Mouse (Mus musculus) megakaryocyte, adult 5-6 weeks (primary cell): ENCODE measurements around the gene Atp6v1c2. TPM values are rescaled to one million over a fixed set of nuclear protein-coding genes. Genes with fewer than 3 reads are reported as not detected.

ENCODE experiments used
- ATAC-seq: 2 replicates; pipeline ENCODE4 v1.8.0; 2016; ENCODE audit warnings: mild to moderate bottlenecking, inconsistent platforms; ENCODE audit not compliant: poor library complexity, severe bottlenecking
- total RNA-seq, 2 experiments: library from RNA; stranded (forward) in 1 of 2; stranded (reverse) in 1 of 2; fragments of 153-499, 151-499 nt in 1 of 2; fragments of 221-1000, 200-1000 nt in 1 of 2; gene quantifications; 2 replicates each; pipeline versions ENCODE4 v1.2.3 to v1.2.4; 2015 to 2017

The Atp6v1c2 gene
- total RNA-seq, 2 experiments from 2014 or later = not detected

GRCm38 (mm10) chr12:17338338-17338737, 9.2 kb upstream of the Atp6v1c2 start:
- ATAC-seq = no peak

- ATAC-seq = no peak
Observed at GRCm38 (mm10) chr12:17333459-17333858, 4.3 kb upstream of the Atp6v1c2 start.

GRCm38 (mm10) chr12:17324549-17325470, 4.3 kb downstream of the Atp6v1c2 start:
- no peak for ATAC-seq

GRCm38 (mm10) chr12:17318453-17318852, 10.7 kb downstream of the Atp6v1c2 start:
- no peak for ATAC-seq

GRCm38 (mm10) chr12:17317970-17318369, 11.2 kb downstream of the Atp6v1c2 start:
- ATAC-seq = no peak

GRCm38 (mm10) chr12:17316096-17316495, 13.1 kb downstream of the Atp6v1c2 start:
- no peak for ATAC-seq

GRCm38 (mm10) chr12:17310852-17311839, 18.0 kb downstream of the Atp6v1c2 start:
- no peak for ATAC-seq

- ATAC-seq = no peak
Observed at GRCm38 (mm10) chr12:17308246-17308645, 20.9 kb downstream of the Atp6v1c2 start.

GRCm38 (mm10) chr12:17305445-17305844, 23.7 kb downstream of the Atp6v1c2 start:
- ATAC-seq = no peak

GRCm38 (mm10) chr12:17299902-17300301, 29.3 kb downstream of the Atp6v1c2 start:
- ATAC-seq = no peak

- peak; percentile 89 for ATAC-seq
Observed at GRCm38 (mm10) chr12:17296899-17297298, 32.3 kb downstream of the Atp6v1c2 start.

GRCm38 (mm10) chr12:17290569-17290968, 38.6 kb downstream of the Atp6v1c2 start:
- no peak for ATAC-seq

- ATAC-seq = no peak
Observed at GRCm38 (mm10) chr12:17289913-17290312, 39.2 kb downstream of the Atp6v1c2 start.

GRCm38 (mm10) chr12:17289060-17289459, 40.1 kb downstream of the Atp6v1c2 start:
- ATAC-seq = no peak

- ATAC-seq = no peak
Observed at GRCm38 (mm10) chr12:17288496-17288895, 40.7 kb downstream of the Atp6v1c2 start.

- ATAC-seq = no peak
Observed at GRCm38 (mm10) chr12:17273841-17274240, 55.3 kb downstream of the Atp6v1c2 start.

- peak; percentile 37; the same call in 1 of the 2 replicates for ATAC-seq
Observed at GRCm38 (mm10) chr12:17271272-17271671, 57.9 kb downstream of the Atp6v1c2 start.

- ATAC-seq = no peak
Observed at GRCm38 (mm10) chr12:17267316-17267715, 61.8 kb downstream of the Atp6v1c2 start.

GRCm38 (mm10) chr12:17266673-17266990, 62.5 kb downstream of the Atp6v1c2 start:
- no peak for ATAC-seq

GRCm38 (mm10) chr12:17265971-17266672, 63.0 kb downstream of the Atp6v1c2 start, which contains the start of gene Pdia6:
Pdia6 (plus strand) TSS chr12:17266545.
- ATAC-seq = peak; percentile 99

- ATAC-seq = no peak
Observed at GRCm38 (mm10) chr12:17264826-17265225, 64.3 kb downstream of the Atp6v1c2 start.
